Mouse (Mus musculus) hematopoietic multipotent progenitor cell, adult 10-12 weeks (in vitro differentiated cells): ENCODE results near the gene B230219D22Rik. TPM values are rescaled to one million over a fixed set of nuclear protein-coding genes. Genes with fewer than 3 reads are reported as not detected.

ENCODE experiments used
- polyA plus RNA-seq: library from polyadenylated mRNA; stranded (reverse); fragments of >175 nt; gene quantifications from 2 replicates; pipeline ENCODE4 v1.2.3, GENCODE M21; 2012; ENCODE audit warnings: low replicate concordance

B230219D22Rik gene
- 20.4 and 22.0 TPM in 2 replicates for polyA plus RNA-seq

GRCm38 (mm10) chr13:55692535-55693242 lies at the start of gene B230219D22Rik:
Gene B230219D22Rik, plus strand, starts transcription at chr13:55693124.

GRCm38 (mm10) chr13:55714501-55715166 lies 21.7 kb downstream of the B230219D22Rik start, which contains the start of gene Txndc15:
Gene Txndc15, plus strand, starts transcription at chr13:55714650.

GRCm38 (mm10) chr13:55727120-55727838 lies 34.4 kb downstream of the B230219D22Rik start, which contains the start of gene Pcbd2:
Gene Pcbd2, plus strand, starts transcription at chr13:55727368.

Other genes with a start within 250 kb of the B230219D22Rik start
- 242 and 271 TPM in 2 replicates for gene Grk6, start 248.1 kb upstream of the B230219D22Rik start, polyA plus RNA-seq
- gene Prr7, start 228.9 kb upstream of the B230219D22Rik start, polyA plus RNA-seq = 16.2 and 61.9 TPM in 2 replicates
- gene Dbn1, start 205.0 kb upstream of the B230219D22Rik start, polyA plus RNA-seq = 7.9 and 12.5 TPM in 2 replicates
- gene Pdlim7, start 179.4 kb upstream of the B230219D22Rik start, polyA plus RNA-seq = 67.1 and 113 TPM in 2 replicates
- 740 and 1,822 TPM in 2 replicates for gene Dok3, start 163.8 kb upstream of the B230219D22Rik start, polyA plus RNA-seq
- 103 and 109 TPM in 2 replicates for gene Ddx41, start 156.5 kb upstream of the B230219D22Rik start, polyA plus RNA-seq
- gene Fam193b, start 122.0 kb upstream of the B230219D22Rik start, polyA plus RNA-seq = 114 and 272 TPM in 2 replicates
- gene Tmed9, start 119.4 kb upstream of the B230219D22Rik start, polyA plus RNA-seq = 85.5 and 140 TPM in 2 replicates
- 29.7 and 36.1 TPM in 2 replicates for gene B4galt7, start 93.2 kb upstream of the B230219D22Rik start, polyA plus RNA-seq
- gene Caml, start 70.1 kb upstream of the B230219D22Rik start, polyA plus RNA-seq = 19.9 and 30.4 TPM in 2 replicates
- gene Ddx46, start 58.1 kb upstream of the B230219D22Rik start, polyA plus RNA-seq = 16.8 and 28.2 TPM in 2 replicates
- 16.9 and 38.0 TPM in 2 replicates for gene Txndc15, start 21.5 kb downstream of the B230219D22Rik start, polyA plus RNA-seq
- gene Pcbd2, start 34.2 kb downstream of the B230219D22Rik start, polyA plus RNA-seq = 27.3 and 39.0 TPM in 2 replicates
- gene Catsper3, start 91.4 kb downstream of the B230219D22Rik start, polyA plus RNA-seq = not detected in 2 replicates
- gene Pitx1, start 143.1 kb downstream of the B230219D22Rik start, polyA plus RNA-seq = not detected in 2 replicates